Comparison of ENCODE assay signal across 28 mouse cellular contexts in the genomic region with DNA sequence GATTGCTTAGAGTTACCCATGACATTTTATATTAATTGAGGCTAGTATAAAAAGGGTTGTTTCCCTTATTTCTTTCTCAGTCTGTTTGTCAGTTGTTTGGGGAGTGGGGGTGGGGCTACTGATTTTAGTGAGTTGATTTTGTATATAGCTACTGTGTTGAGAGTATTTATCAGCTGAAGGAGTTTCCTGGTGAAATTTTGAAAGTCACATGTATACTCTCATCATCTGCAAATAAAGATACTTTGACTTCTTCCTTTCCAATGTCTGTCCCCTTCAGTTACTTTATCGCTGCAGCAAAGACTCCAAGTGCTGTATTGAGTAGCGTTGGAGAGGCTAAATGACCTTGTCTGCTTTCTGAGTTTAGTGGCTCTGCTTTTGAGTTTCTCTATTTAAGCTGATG.
"Had no signal": no experiment of that assay in that cellular context is flagged by ENCODE, and none has a peak within 500 bp of the region (broad histone marks: within the 10 kb centered on the region; RNA-seq: fewer than 3 reads in every experiment).

No protein-coding gene starts in this region.

- H3K36me3 ChIP-seq: liver, embryonic 15.5 days; midbrain, embryonic 15.5 days had no signal

- H3K27me3 ChIP-seq: limb, embryonic 12.5 days; limb, embryonic 13.5 days; limb, embryonic 15.5 days; liver, embryonic 12.5 days; liver, embryonic 13.5 days; liver, embryonic 15.5 days; lung, embryonic 15.5 days; megakaryocyte, embryonic 14.5 days; midbrain, embryonic 12.5 days; midbrain, embryonic 13.5 days; midbrain, embryonic 15.5 days; neural tube, embryonic 12.5 days had no signal

- H3K9ac ChIP-seq: limb, embryonic 12.5 days; limb, embryonic 13.5 days; limb, embryonic 15.5 days; liver, embryonic 12.5 days; liver, embryonic 13.5 days; liver, embryonic 14.5 days; liver, embryonic 15.5 days; liver, postnatal 0 days; lung, embryonic 14.5 days; lung, embryonic 15.5 days; midbrain, embryonic 12.5 days; midbrain, embryonic 13.5 days; midbrain, embryonic 15.5 days; neural tube, embryonic 12.5 days had no signal

- H3K4me3 ChIP-seq: limb, embryonic 10.5 days; limb, embryonic 12.5 days; limb, embryonic 13.5 days; limb, embryonic 15.5 days; liver, embryonic 12.5 days; liver, embryonic 13.5 days; liver, embryonic 15.5 days; lung, embryonic 15.5 days; megakaryocyte, embryonic 14.5 days; midbrain, embryonic 10.5 days; midbrain, embryonic 12.5 days; midbrain, embryonic 13.5 days; midbrain, embryonic 15.5 days; myocyte; neural tube, embryonic 12.5 days had no signal

- H3K27ac ChIP-seq: limb, embryonic 10.5 days; limb, embryonic 12.5 days; limb, embryonic 13.5 days; limb, embryonic 15.5 days; liver, embryonic 12.5 days; liver, embryonic 13.5 days; liver, embryonic 14.5 days; liver, embryonic 15.5 days; lung, embryonic 15.5 days; macrophage; midbrain, embryonic 10.5 days; midbrain, embryonic 12.5 days; midbrain, embryonic 13.5 days; midbrain, embryonic 15.5 days; neural tube, embryonic 12.5 days had no signal

- DNase-seq: left cerebral cortex, postnatal 4 days; liver; liver, embryonic 13.5 days; liver, postnatal 0 days; lung, adult 18-20 months; lung, adult 2 months; lung, embryonic 14.5 days; lung, postnatal 10 days; lung, postnatal 14 days; lung, postnatal 36 days; lung, postnatal 4 days; midbrain, embryonic 14.5 days had no signal

- H3K9me3 ChIP-seq: limb, embryonic 10.5 days; limb, embryonic 15.5 days; liver, embryonic 12.5 days; liver, embryonic 13.5 days; liver, embryonic 15.5 days; lung, embryonic 15.5 days; megakaryocyte, embryonic 14.5 days; midbrain, embryonic 15.5 days had no signal

- H3K4me1 ChIP-seq: limb, embryonic 10.5 days; limb, embryonic 12.5 days; limb, embryonic 15.5 days; liver, embryonic 12.5 days; liver, embryonic 13.5 days; megakaryocyte, embryonic 14.5 days; midbrain, embryonic 15.5 days; neural tube, embryonic 12.5 days had no signal
